Mouse (Mus musculus): Measurements from ENCODE around the gene Zdhhc9.

- TF ChIP-seq ELF1 (IDR thresholded peaks at IDR 0.05; ENCODE audit: low read depth, low read length) (no peak), SMC3 (IDR thresholded peaks at IDR 0.05; ENCODE audit: low read depth, low read length) (no peak), POLR2A (IDR thresholded peaks at IDR 0.05; ENCODE audit: low read depth, low read length) (no peak), USF1 (IDR thresholded peaks at IDR 0.05; ENCODE audit: low read depth, low read length) (no peak), CTCF (conservative IDR thresholded peaks at IDR 0.05 in 1 of 2, IDR thresholded peaks at IDR 0.05 in 1 of 2; ENCODE audit: low read depth in 2 of 2, low read length in 2 of 2) (no peak)
Observed at GRCm38 (mm10) chrX:48155489-48155888, 53.2 kb downstream of the Zdhhc9 start.

Measured in CH12.LX (cell line).